Mouse (Mus musculus): ENCODE data around the gene Pcnx3. TPM values are rescaled to one million over a fixed set of nuclear protein-coding genes. Genes with fewer than 3 reads are reported as not detected.
A peak's percentile ranks its signal among the peaks of the same experiment; 100 is the strongest.

Pcnx3 gene
- polyA plus RNA-seq, 1 experiment from 2014 or later, result 35.2 TPM

DNA sequence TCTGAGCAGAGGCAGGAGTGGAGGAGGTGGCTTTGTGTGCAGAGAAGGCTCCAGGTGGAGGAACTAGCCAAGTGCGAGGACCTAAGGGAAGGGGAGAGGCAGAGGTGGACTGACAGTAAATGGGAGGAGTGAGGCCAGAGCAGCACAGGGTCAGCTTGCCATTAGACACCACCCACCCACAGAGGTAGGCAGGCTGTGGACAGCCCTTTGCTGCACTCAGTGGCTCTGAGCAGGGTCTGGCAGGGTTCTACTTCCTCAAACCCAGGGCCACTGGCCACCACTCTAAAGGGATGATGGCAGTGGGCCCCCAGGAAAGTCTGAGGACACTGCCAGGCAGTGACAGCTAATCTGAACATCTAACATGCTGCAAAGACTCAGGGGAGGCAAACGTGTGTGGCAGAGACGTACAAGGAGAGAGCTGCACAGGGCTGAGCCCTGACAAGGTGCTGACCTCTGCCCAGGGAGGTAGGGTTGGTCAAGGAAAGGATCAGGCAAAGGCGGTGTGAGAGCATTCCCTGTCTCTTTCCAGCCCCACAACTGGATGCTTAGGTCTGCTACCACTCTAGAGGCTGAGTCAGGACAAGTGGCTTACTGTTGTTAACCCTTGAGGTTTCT, 35.3 kb upstream of the Pcnx3 start:
- TF ChIP-seq CTCF (IDR thresholded peaks at IDR 0.05; ENCODE audit: low read depth), result no peak
- DNase-seq (no peak), ATAC-seq (ENCODE audit: insufficient read depth) (no peak)
- no peaks in the 10 kb centered on the region for H3K27me3 ChIP-seq (ENCODE audit: insufficient read depth, low read length)
- no peaks in the 10 kb centered on the region for H3K9me3 ChIP-seq (ENCODE audit: low read depth, low read length)
- H3K36me3 ChIP-seq (ENCODE audit: insufficient read depth), result peaks cover 56% of the 10 kb centered on the region
- 62% methylated on average over 4 of the region's 4 CpGs for WGBS
- H3K27ac ChIP-seq (ENCODE audit: low read depth), result peak overlapping the region; percentile 86; the same call in 1 of the 2 replicates
- peak overlapping the region; percentile 83 for H3K4me3 ChIP-seq (ENCODE audit: low read depth, low read length)
- peak overlapping the region; percentile 92 for H3K4me2 ChIP-seq
- H3K4me1 ChIP-seq (ENCODE audit: insufficient read depth), result peaks cover 28% of the 10 kb centered on the region
- H3K9ac ChIP-seq, result peak overlapping the region; percentile 76

GRCm38 (mm10) chr19:5722848-5723425, 34.2 kb upstream of the Pcnx3 start:
- Histone ChIP-seq H3K36me3 (ENCODE audit: insufficient read depth) (peaks cover 67% of the 10 kb centered on the region), H3K4me2 (no peak overlapping the region; the same call in 1 of the 2 replicates), H3K4me1 (ENCODE audit: insufficient read depth) (peaks cover 20% of the 10 kb centered on the region; the same call in 1 of the 2 replicates), H3K27ac (ENCODE audit: low read depth) (no peak overlapping the region), H3K27me3 (ENCODE audit: insufficient read depth, low read length) (no peaks in the 10 kb centered on the region), H3K4me3 (ENCODE audit: low read depth, low read length) (no peak overlapping the region), H3K9me3 (ENCODE audit: low read depth, low read length) (no peaks in the 10 kb centered on the region), H3K9ac (no peak overlapping the region)
- WGBS, result 84% methylated on average over 7 of the region's 7 CpGs
- no peak for TF ChIP-seq CTCF (IDR thresholded peaks at IDR 0.05; ENCODE audit: low read depth)
- no peak for ATAC-seq (ENCODE audit: insufficient read depth)
- DNase-seq, result no peak

DNA sequence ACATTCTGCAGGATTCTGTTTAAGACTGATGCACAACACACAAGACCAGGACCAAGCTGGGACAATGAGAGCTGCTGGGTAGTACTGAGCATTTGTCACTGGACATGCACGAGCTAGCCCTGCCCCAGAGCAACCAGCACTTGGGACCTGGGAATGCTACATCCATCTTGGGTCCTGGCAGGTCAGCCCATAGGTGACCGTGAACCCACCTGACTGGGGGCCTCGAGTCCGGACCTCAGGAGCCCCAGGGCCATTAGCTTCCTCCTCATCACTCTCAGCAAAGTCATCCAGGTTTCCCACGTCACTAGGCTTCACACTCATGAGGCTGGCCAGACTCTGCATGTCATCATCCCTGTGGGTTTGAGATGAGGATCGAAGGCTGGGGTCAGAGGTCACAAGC, 32.5 kb upstream of the Pcnx3 start:
- no peak overlapping the region for H3K27ac ChIP-seq (ENCODE audit: low read depth)
- H3K9ac ChIP-seq, result no peak overlapping the region
- WGBS, result 85% methylated on average over 6 of the region's 6 CpGs
- DNase-seq (no peak), ATAC-seq (ENCODE audit: insufficient read depth) (no peak)
- peaks cover 77% of the 10 kb centered on the region for H3K36me3 ChIP-seq (ENCODE audit: insufficient read depth)
- no peak overlapping the region for H3K4me2 ChIP-seq
- H3K27me3 ChIP-seq (ENCODE audit: insufficient read depth, low read length), result no peaks in the 10 kb centered on the region
- H3K9me3 ChIP-seq (ENCODE audit: low read depth, low read length), result no peaks in the 10 kb centered on the region
- H3K4me3 ChIP-seq (ENCODE audit: low read depth, low read length), result no peak overlapping the region
- TF ChIP-seq CTCF (IDR thresholded peaks at IDR 0.05; ENCODE audit: low read depth), result no peak
- H3K4me1 ChIP-seq (ENCODE audit: insufficient read depth), result peaks cover 6% of the 10 kb centered on the region; the same call in 1 of the 2 replicates

DNA sequence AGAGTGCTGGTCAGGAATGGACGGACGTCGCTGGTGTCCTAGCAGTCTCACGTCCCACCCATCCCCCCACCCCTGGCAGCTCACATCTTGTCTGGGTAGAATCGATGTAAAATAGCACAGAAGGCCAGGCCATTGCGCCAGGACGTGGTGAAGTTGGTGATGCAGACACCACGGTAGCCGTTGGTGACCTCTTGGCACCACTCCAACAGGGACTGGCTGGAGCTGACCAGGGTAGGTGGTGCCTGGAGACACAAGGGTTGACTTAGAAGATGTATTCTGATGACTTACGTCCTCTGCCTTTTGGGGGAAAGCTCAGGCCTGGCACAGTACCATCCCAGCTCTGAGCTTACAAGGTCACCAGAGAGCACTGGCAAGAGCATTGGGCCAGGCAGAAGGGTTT, 28.2 kb upstream of the Pcnx3 start:
- no peak for TF ChIP-seq CTCF (IDR thresholded peaks at IDR 0.05; ENCODE audit: low read depth)
- H3K27me3 ChIP-seq (ENCODE audit: insufficient read depth, low read length), result no peaks in the 10 kb centered on the region
- H3K4me2 ChIP-seq, result no peak overlapping the region
- H3K4me1 ChIP-seq (ENCODE audit: insufficient read depth), result 0 out of 2 replicates have a peak, but pooled peaks cover 7% of the 10 kb centered on the region
- H3K9ac ChIP-seq, result no peak overlapping the region
- no peak overlapping the region for H3K4me3 ChIP-seq (ENCODE audit: low read depth, low read length)
- H3K36me3 ChIP-seq (ENCODE audit: insufficient read depth), result peaks cover 76% of the 10 kb centered on the region
- no peak for ATAC-seq (ENCODE audit: insufficient read depth)
- 43% methylated on average over 10 of the region's 10 CpGs for WGBS
- no peak overlapping the region for H3K27ac ChIP-seq (ENCODE audit: low read depth)
- H3K9me3 ChIP-seq (ENCODE audit: low read depth, low read length), result no peaks in the 10 kb centered on the region
- DNase-seq, result no peak

GRCm38 (mm10) chr19:5715793-5716688, 27.3 kb upstream of the Pcnx3 start:
- Histone ChIP-seq H3K27ac (ENCODE audit: low read depth) (no peak overlapping the region), H3K4me2 (peak overlapping the region; percentile 49), H3K36me3 (ENCODE audit: insufficient read depth) (peaks cover 75% of the 10 kb centered on the region), H3K9ac (no peak overlapping the region), H3K4me1 (ENCODE audit: insufficient read depth) (0 out of 2 replicates have a peak, but pooled peaks cover 7% of the 10 kb centered on the region), H3K9me3 (ENCODE audit: low read depth, low read length) (no peaks in the 10 kb centered on the region), H3K27me3 (ENCODE audit: insufficient read depth, low read length) (no peaks in the 10 kb centered on the region), H3K4me3 (ENCODE audit: low read depth, low read length) (no peak overlapping the region)
- peak; percentile 41; the same call in 1 of the 2 replicates for ATAC-seq (ENCODE audit: insufficient read depth)
- peak; percentile 63 for DNase-seq
- TF ChIP-seq CTCF (IDR thresholded peaks at IDR 0.05; ENCODE audit: low read depth), result peak; percentile 67
- WGBS, result 32% methylated on average over 43 of the region's 43 CpGs

- 6% methylated on average over 2 of the region's 2 CpGs for WGBS
- no peak overlapping the region for H3K4me3 ChIP-seq (ENCODE audit: low read depth, low read length)
- peak; percentile 81 for ATAC-seq (ENCODE audit: insufficient read depth)
Observed at GRCm38 (mm10) chr19:5713730-5714129, 25.0 kb upstream of the Pcnx3 start.

More at GRCm38 (mm10) chr19:5713730-5714129, 25.0 kb upstream of the Pcnx3 start:
- H3K9me3 ChIP-seq (ENCODE audit: low read depth, low read length), result no peaks in the 10 kb centered on the region
- H3K4me2 ChIP-seq, result no peak overlapping the region
- peaks cover 73% of the 10 kb centered on the region for H3K36me3 ChIP-seq (ENCODE audit: insufficient read depth)
- TF ChIP-seq CTCF (IDR thresholded peaks at IDR 0.05; ENCODE audit: low read depth), result no peak
- H3K9ac ChIP-seq, result no peak overlapping the region; the same call in 1 of the 2 replicates
- H3K27ac ChIP-seq (ENCODE audit: low read depth), result peak overlapping the region; percentile 51; the same call in 1 of the 2 replicates
- 0 out of 2 replicates have a peak, but pooled peaks cover 7% of the 10 kb centered on the region for H3K4me1 ChIP-seq (ENCODE audit: insufficient read depth)
- H3K27me3 ChIP-seq (ENCODE audit: insufficient read depth, low read length), result no peaks in the 10 kb centered on the region
- peak; percentile 78 for DNase-seq
